In the genomic region with DNA sequence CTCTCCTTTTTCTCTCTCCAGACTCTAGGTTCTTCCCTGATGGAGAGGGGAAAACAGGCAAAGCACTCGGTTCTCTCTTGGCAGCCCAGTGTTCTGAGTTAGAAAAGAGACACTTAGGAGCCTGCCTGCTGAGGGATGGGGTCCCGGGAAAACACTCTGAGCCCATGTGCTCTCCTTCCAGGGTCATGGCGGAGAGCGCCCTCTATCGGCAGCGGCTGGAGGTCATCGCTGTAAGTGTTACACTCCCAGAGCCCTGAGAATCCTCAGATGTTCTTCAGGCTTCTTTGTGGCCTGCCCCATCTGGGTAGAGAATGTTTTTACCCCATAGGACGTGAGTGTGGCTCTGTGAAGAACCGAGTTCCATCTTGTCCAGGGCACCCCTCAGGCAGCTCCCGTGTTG, we compare ENCODE assay signal across 9 mouse cellular contexts. TPM values are rescaled to one million over a fixed set of nuclear protein-coding genes. Genes with fewer than 3 reads are reported as not detected.
DNase-seq lines count a peak whose midpoint lies in the region; ATAC-seq lines count a peak whose summit lies in the region.
"Had no signal": no experiment of that assay in that cellular context is flagged by ENCODE, and none has a peak within 500 bp of the region (broad histone marks: within the 10 kb centered on the region; RNA-seq: fewer than 3 reads in every experiment).

No protein-coding gene starts in this region.

- WGBS in hindbrain, embryonic 10.5 days = 12% methylated on average over 10 of the region's 10 CpGs
- 15% methylated on average over 10 of the region's 10 CpGs for WGBS in hindbrain, embryonic 12.5 days

- H3K9ac ChIP-seq in hindbrain, embryonic 12.5 days = no peak overlapping the region

- no peaks in the 10 kb centered on the region for H3K9me3 ChIP-seq in hindbrain, embryonic 10.5 days
- H3K9me3 ChIP-seq in hindbrain, embryonic 12.5 days (replicated peaks) = no peaks in the 10 kb centered on the region

- H3K27ac ChIP-seq in hindbrain, embryonic 10.5 days = no peak overlapping the region
- H3K27ac ChIP-seq in hindbrain, embryonic 12.5 days = no peak overlapping the region

- peaks cover 58% of the 10 kb centered on the region for H3K4me1 ChIP-seq in hindbrain, embryonic 10.5 days (replicated peaks)
- peaks cover 13% of the 10 kb centered on the region for H3K4me1 ChIP-seq in hindbrain, embryonic 12.5 days

- DNase-seq in hindbrain, embryonic 10.5 days (ENCODE audit: low spot score) = peak; percentile 76
- peak; percentile 55 for DNase-seq in CD4-positive helper T cell, adult 2 months (ENCODE audit: low read depth, low spot score)
- DNase-seq in MN1 (ENCODE audit: low spot score) = peak; percentile 52
- DNase-seq in heart, postnatal 4 days = peak; percentile 71
- peak; percentile 64 for DNase-seq in lung, postnatal 36 days
- DNase-seq in thymus, postnatal 4 days = peak; percentile 90
- DNase-seq in urinary bladder, adult 18-20 months (ENCODE audit: low spot score in 2 of 2) = no peak

- no peak for ATAC-seq in hindbrain, embryonic 12.5 days (ENCODE audit: low FRiP score)

- H3K36me3 ChIP-seq in hindbrain, embryonic 10.5 days = no peaks in the 10 kb centered on the region
- no peaks in the 10 kb centered on the region for H3K36me3 ChIP-seq in hindbrain, embryonic 12.5 days

- peaks cover 95% of the 10 kb centered on the region for H3K27me3 ChIP-seq in hindbrain, embryonic 10.5 days (ENCODE audit: insufficient read depth, poor library complexity, severe bottlenecking)
- H3K27me3 ChIP-seq in hindbrain, embryonic 12.5 days = peaks cover 75% of the 10 kb centered on the region

- no peak overlapping the region for H3K4me2 ChIP-seq in hindbrain, embryonic 12.5 days (replicated peaks)

- no peak overlapping the region for H3K4me3 ChIP-seq in hindbrain, embryonic 10.5 days
- H3K4me3 ChIP-seq in hindbrain, embryonic 12.5 days = no peak overlapping the region

RNA-seq across cellular contexts. Expression of gene Palm3, which starts 2.9 kb away (rescaled TPM):
- 9.2 and 10.0 TPM in 2 replicates for polyA plus RNA-seq in hindbrain, embryonic 10.5 days (2016; fragmentation: Nextera tagmentation; extraction: Ambion mirVana)
- 8.6 and 10.9 TPM in 2 replicates for polyA plus RNA-seq in hindbrain, embryonic 12.5 days (2016; fragmentation: Nextera tagmentation; extraction: Ambion mirVana)
- total RNA-seq in heart, postnatal 4 days (2021) = under 1 TPM; 0.31 to 0.38 TPM

RNA-seq across cellular contexts. Expression of gene 2210011C24Rik, which starts 12.2 kb away (rescaled TPM):
- 0.86 TPM in 1 of 2 replicates, not detected in the other for polyA plus RNA-seq in hindbrain, embryonic 10.5 days (2016; fragmentation: Nextera tagmentation; extraction: Ambion mirVana)
- polyA plus RNA-seq in hindbrain, embryonic 12.5 days (2016; fragmentation: Nextera tagmentation; extraction: Ambion mirVana) = not detected in 2 replicates
- 1 to 10 TPM in 1 of 2 experiments, under 1 TPM in 1; 0.93 to 1.4 TPM for total RNA-seq in heart, postnatal 4 days (2021)

RNA-seq across cellular contexts. Expression of gene Il27ra, which starts 18.2 kb away (rescaled TPM):
- polyA plus RNA-seq in hindbrain, embryonic 10.5 days (2016; fragmentation: Nextera tagmentation; extraction: Ambion mirVana) = 0.24 and 0.30 TPM in 2 replicates
- polyA plus RNA-seq in hindbrain, embryonic 12.5 days (2016; fragmentation: Nextera tagmentation; extraction: Ambion mirVana) = 0.14 and 0.33 TPM in 2 replicates
- 1 to 10 TPM; 4.0 to 4.2 TPM for total RNA-seq in heart, postnatal 4 days (2021)

RNA-seq across cellular contexts. Expression of gene Rln3, which starts 20.6 kb away (rescaled TPM):
- 0.69 TPM in 1 of 2 replicates, not detected in the other for polyA plus RNA-seq in hindbrain, embryonic 10.5 days (2016; fragmentation: Nextera tagmentation; extraction: Ambion mirVana)
- polyA plus RNA-seq in hindbrain, embryonic 12.5 days (2016; fragmentation: Nextera tagmentation; extraction: Ambion mirVana) = not detected in 2 replicates
- not detected for total RNA-seq in heart, postnatal 4 days (2021)
- polyA plus RNA-seq: lung, embryonic 16.5 days had no signal

RNA-seq across cellular contexts. Expression of gene 1700067K01Rik, which starts 22.9 kb away (rescaled TPM):
- polyA plus RNA-seq in hindbrain, embryonic 10.5 days (2016; fragmentation: Nextera tagmentation; extraction: Ambion mirVana) = 0.52 and 0.54 TPM in 2 replicates
- polyA plus RNA-seq in hindbrain, embryonic 12.5 days (2016; fragmentation: Nextera tagmentation; extraction: Ambion mirVana) = 0.89 and 1.5 TPM in 2 replicates
- under 1 TPM in 1 of 2 experiments, not detected in 1; 0.83 TPM for total RNA-seq in heart, postnatal 4 days (2021)

Comparison
In these comparisons a context has a peak if more than half of its experiments do, and no peak if none do; other contexts are left out.
1. DNase-seq: peak in hindbrain, embryonic 10.5 days (single experiment), CD4-positive helper T cell, adult 2 months (single experiment), MN1 (single experiment), heart, postnatal 4 days (single experiment), lung, postnatal 36 days (single experiment) and thymus, postnatal 4 days (single experiment); none in urinary bladder, adult 18-20 months (0 of 2).